ENCODE assay signal across 12 mouse cellular contexts in the genomic region with DNA sequence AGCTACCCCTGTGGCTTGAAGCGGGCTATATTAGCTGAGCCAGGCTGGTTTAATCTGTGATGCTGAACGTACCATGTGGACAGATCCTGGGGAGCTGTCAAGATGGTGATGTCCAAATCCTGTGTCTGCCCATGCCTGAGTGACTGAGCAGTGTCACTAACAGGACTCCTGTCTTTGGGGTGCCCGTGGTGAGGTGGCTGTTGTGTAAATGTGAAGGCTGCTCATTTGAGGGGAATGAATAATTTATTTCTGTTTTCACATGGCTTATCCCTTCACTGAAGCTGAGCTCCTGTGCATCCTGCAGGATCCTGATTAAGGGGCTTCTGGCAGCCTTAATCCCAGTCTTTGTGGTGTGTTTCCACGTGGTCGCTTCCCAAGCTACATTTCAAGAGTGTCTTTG.
DNase-seq lines count a peak whose midpoint lies in the region; ATAC-seq lines count a peak whose summit lies in the region.
"Had no signal": no experiment of that assay in that cellular context is flagged by ENCODE, and none has a peak within 500 bp of the region (broad histone marks: within the 10 kb centered on the region; RNA-seq: fewer than 3 reads in every experiment).

No protein-coding gene starts in this region.

- H3K9me3 ChIP-seq in neural tube, embryonic 11.5 days (ENCODE audit: control insufficient read depth, low read length), result no peaks in the 10 kb centered on the region
- H3K9me3 ChIP-seq in hindbrain, embryonic 11.5 days (ENCODE audit: control insufficient read depth, low read length), result no peaks in the 10 kb centered on the region
- no peaks in the 10 kb centered on the region for H3K9me3 ChIP-seq in midbrain, embryonic 13.5 days
- no peaks in the 10 kb centered on the region for H3K9me3 ChIP-seq in kidney, embryonic 16.5 days (ENCODE audit: low read length)

- H3K9ac ChIP-seq in neural tube, embryonic 11.5 days (ENCODE audit: low read length), result no peak overlapping the region
- H3K9ac ChIP-seq in hindbrain, embryonic 11.5 days (ENCODE audit: low read depth, low read length), result no peak overlapping the region
- no peak overlapping the region for H3K9ac ChIP-seq in midbrain, embryonic 13.5 days (replicated peaks)
- H3K9ac ChIP-seq in kidney, embryonic 16.5 days (replicated peaks; ENCODE audit: low read length), result no peak overlapping the region
- H3K9ac ChIP-seq: liver, embryonic 14.5 days had no signal

- H3K4me1 ChIP-seq in neural tube, embryonic 11.5 days (ENCODE audit: control insufficient read depth, insufficient read depth, low read length), result 0 out of 2 replicates have a peak, but pooled peaks cover 1% of the 10 kb centered on the region
- H3K4me1 ChIP-seq in hindbrain, embryonic 11.5 days (replicated peaks; ENCODE audit: control insufficient read depth, insufficient read depth, low read length), result no peaks in the 10 kb centered on the region; the same call in 1 of the 2 replicates
- peaks cover 38% of the 10 kb centered on the region for H3K4me1 ChIP-seq in midbrain, embryonic 13.5 days (replicated peaks)
- H3K4me1 ChIP-seq in kidney, embryonic 16.5 days (ENCODE audit: insufficient read depth, low read length), result peaks cover 24% of the 10 kb centered on the region

- peak; percentile 9 for DNase-seq in neural tube, embryonic 11.5 days (ENCODE audit: low spot score)
- no peak for DNase-seq in neural tube, embryonic 10.5 days (ENCODE audit: extremely low spot score, low spot score)
- DNase-seq in hindbrain, embryonic 11.5 days (ENCODE audit: low spot score), result no peak
- DNase-seq in retina, postnatal 7 days (ENCODE audit: low read depth, low spot score), result peak; percentile 17
- DNase-seq in right cerebral cortex, postnatal 36 days (ENCODE audit: low spot score in 2 of 2), result no peak
- no peak for DNase-seq in yolk sac, embryonic 10.5 days (ENCODE audit: low spot score)
- DNase-seq: kidney, adult 11 months; thymus, adult 18-20 months had no signal

- H3K4me2 ChIP-seq in neural tube, embryonic 11.5 days (ENCODE audit: low read depth), result no peak overlapping the region
- H3K4me2 ChIP-seq in hindbrain, embryonic 11.5 days (replicated peaks; ENCODE audit: low read depth, low read length), result no peak overlapping the region
- no peak overlapping the region for H3K4me2 ChIP-seq in midbrain, embryonic 13.5 days (replicated peaks)
- no peak overlapping the region for H3K4me2 ChIP-seq in kidney, embryonic 16.5 days (replicated peaks; ENCODE audit: low read depth, low read length)

- no peaks in the 10 kb centered on the region for H3K36me3 ChIP-seq in neural tube, embryonic 11.5 days (ENCODE audit: control insufficient read depth, insufficient read depth, low read length)
- H3K36me3 ChIP-seq in hindbrain, embryonic 11.5 days (ENCODE audit: control insufficient read depth, insufficient read depth, low read length), result no peaks in the 10 kb centered on the region
- H3K36me3 ChIP-seq in midbrain, embryonic 13.5 days, result no peaks in the 10 kb centered on the region
- no peaks in the 10 kb centered on the region for H3K36me3 ChIP-seq in kidney, embryonic 16.5 days (ENCODE audit: insufficient read depth, low read length)
- H3K36me3 ChIP-seq: G1E had no signal

- 59% methylated on average over 5 of the region's 5 CpGs for WGBS in neural tube, embryonic 11.5 days
- 43% methylated on average over 5 of the region's 5 CpGs for WGBS in hindbrain, embryonic 11.5 days
- WGBS in midbrain, embryonic 13.5 days, result 3% methylated on average over 5 of the region's 5 CpGs
- WGBS in kidney, embryonic 16.5 days, result 47% methylated on average over 5 of the region's 5 CpGs

- no peaks in the 10 kb centered on the region for H3K27me3 ChIP-seq in neural tube, embryonic 11.5 days (ENCODE audit: control insufficient read depth, insufficient read depth, low read length)
- no peaks in the 10 kb centered on the region for H3K27me3 ChIP-seq in hindbrain, embryonic 11.5 days (ENCODE audit: control insufficient read depth, insufficient read depth, low read length)
- H3K27me3 ChIP-seq in midbrain, embryonic 13.5 days, result no peaks in the 10 kb centered on the region
- no peaks in the 10 kb centered on the region for H3K27me3 ChIP-seq in kidney, embryonic 16.5 days (ENCODE audit: insufficient read depth, low read length)

- no peak overlapping the region for H3K4me3 ChIP-seq in neural tube, embryonic 11.5 days (ENCODE audit: low read depth, low read length)
- no peak overlapping the region for H3K4me3 ChIP-seq in hindbrain, embryonic 11.5 days (ENCODE audit: low read depth, low read length)
- no peak overlapping the region for H3K4me3 ChIP-seq in midbrain, embryonic 13.5 days (replicated peaks)
- no peak overlapping the region for H3K4me3 ChIP-seq in kidney, embryonic 16.5 days (ENCODE audit: low read length)

- H3K27ac ChIP-seq in neural tube, embryonic 11.5 days (ENCODE audit: low read depth, low read length), result no peak overlapping the region
- no peak overlapping the region for H3K27ac ChIP-seq in hindbrain, embryonic 11.5 days (ENCODE audit: low read depth, low read length)
- H3K27ac ChIP-seq in midbrain, embryonic 13.5 days, result peak overlapping the region; percentile 81
- no peak overlapping the region for H3K27ac ChIP-seq in kidney, embryonic 16.5 days (ENCODE audit: low read length)
- H3K27ac ChIP-seq: liver, embryonic 14.5 days had no signal

- no peak for ATAC-seq in neural tube, embryonic 11.5 days (ENCODE audit: insufficient read depth, low FRiP score, low TSS enrichment)
- ATAC-seq in hindbrain, embryonic 11.5 days (ENCODE audit: low FRiP score), result peak; percentile 54; the same call in 1 of the 2 replicates
- ATAC-seq in midbrain, embryonic 13.5 days, result peak; percentile 84
- no peak for ATAC-seq in kidney, embryonic 16.5 days (ENCODE audit: low FRiP score, low TSS enrichment)

Comparison
In these comparisons a context has a peak if more than half of its experiments do, and no peak if none do; other contexts are left out.
1. DNase-seq: peak in neural tube, embryonic 11.5 days (single experiment) and retina, postnatal 7 days (single experiment); none in neural tube, embryonic 10.5 days (single experiment), hindbrain, embryonic 11.5 days (single experiment), right cerebral cortex, postnatal 36 days (0 of 2) and yolk sac, embryonic 10.5 days (single experiment).
2. ATAC-seq: peak in hindbrain, embryonic 11.5 days (single experiment) and midbrain, embryonic 13.5 days (single experiment); none in neural tube, embryonic 11.5 days (single experiment) and kidney, embryonic 16.5 days (single experiment).